Mouse (Mus musculus) ES-E14 (cell line): ENCODE measurements around the gene Zfp362. TPM values are rescaled to one million over a fixed set of nuclear protein-coding genes. Genes with fewer than 3 reads are reported as not detected.

ENCODE experiments used
- DNase-seq: peaks from one replicate; pipeline ENCODE4 v3.0.0-alpha.2; 2013; ENCODE audit warnings: low read depth, low spot score
- H3K27ac ChIP-seq: 2 replicates; pipeline ENCODE4 v1.5.1; 2012; ENCODE audit warnings: low read depth, mild to moderate bottlenecking, low read length, moderate library complexity, mixed read lengths; ENCODE audit not compliant: poor library complexity, insufficient read depth, severe bottlenecking
- H3K36me3 ChIP-seq: 2 replicates; pipeline ENCODE4 v1.6.1; 2012; ENCODE audit warnings: mild to moderate bottlenecking, low read length, moderate library complexity, mixed read lengths; ENCODE audit not compliant: control insufficient read depth, poor library complexity, insufficient read depth, severe bottlenecking
- H3K4me1 ChIP-seq, 2 experiments: fragments of 150-350 bp in 1 of 2; sonication (generic) in 1 of 2; 2 replicates each; pipeline ENCODE4 v1.6.1; 2012; ENCODE audit warnings: low read length in 2 of 2, mild to moderate bottlenecking in 1 of 2, mixed read lengths in 1 of 2; ENCODE audit not compliant: control insufficient read depth in 2 of 2, insufficient read depth in 2 of 2, poor library complexity in 1 of 2
- H3K4me3 ChIP-seq, 2 experiments: fragments of 150-350 bp in 1 of 2; sonication (generic) in 1 of 2; 2 replicates each; pipeline ENCODE4 v1.5.1; 2012; ENCODE audit warnings: low read length in 2 of 2, low read depth in 1 of 2, mild to moderate bottlenecking in 1 of 2, mixed read lengths in 1 of 2; ENCODE audit not compliant: insufficient read depth in 1 of 2, poor library complexity in 1 of 2, severe bottlenecking in 1 of 2
- H3K9ac ChIP-seq: 2 replicates; pipeline ENCODE4 v1.6.1; 2012; ENCODE audit warnings: low read depth, mild to moderate bottlenecking, low read length, mixed read lengths; ENCODE audit not compliant: poor library complexity, insufficient read depth, severe bottlenecking
- H3K9me3 ChIP-seq: fragments of 150-350 bp; sonication (generic); 2 replicates; pipeline ENCODE4 v1.6.1; 2012; ENCODE audit warnings: low read depth, mild to moderate bottlenecking, low read length; ENCODE audit not compliant: control insufficient read depth, insufficient read depth
- CHD2 ChIP-seq: IDR thresholded peaks from 2 replicates; pipeline ENCODE4 v1.6.1; 2014; ENCODE audit warnings: mild to moderate bottlenecking, low read depth, low read length, inconsistent platforms
- HCFC1 ChIP-seq: IDR thresholded peaks from 2 replicates; pipeline ENCODE4 v1.6.1; 2012; ENCODE audit warnings: low read length, inconsistent platforms, borderline replicate concordance; ENCODE audit not compliant: insufficient read depth
- MAFK ChIP-seq: IDR thresholded peaks from 2 replicates; pipeline ENCODE4 v1.6.1; 2014; ENCODE audit warnings: mild to moderate bottlenecking, low read depth, low read length, inconsistent platforms; ENCODE audit not compliant: insufficient read depth
- ZC3H11A ChIP-seq: IDR thresholded peaks from 2 replicates; pipeline ENCODE4 v1.6.1; 2012; ENCODE audit warnings: low read depth, mild to moderate bottlenecking, inconsistent platforms, low read length, borderline replicate concordance
- ZNF384 ChIP-seq: IDR thresholded peaks from 2 replicates; pipeline ENCODE4 v1.6.1; 2012; ENCODE audit warnings: low read depth, low read length, inconsistent platforms
- in situ Hi-C, 2 experiments: fragments of 600-800 bp; cut with MboI; formaldehyde crosslinking; loops; one replicate each; pipeline ENCODE4 v1.15.1; 2025; ENCODE audit warnings: low sequenced_read_pairs in 2 of 2, inconsistent platforms in 1 of 2; ENCODE audit not compliant: unreplicated experiment in 2 of 2
- total RNA-seq: library from RNA; depleted of rRNA; stranded (reverse); fragments of 300-350 nt; gene quantifications from 2 replicates; pipeline ENCODE4 v1.2.3, GENCODE M21; 2012

Gene Zfp362
- total RNA-seq, 1 experiment: 1.5 TPM

GRCm38 (mm10) chr4:128734721-128735671 lies 70.8 kb downstream of the Zfp362 start:
- Histone ChIP-seq H3K27ac (no peak overlapping the region), H3K9ac (no peak overlapping the region), H3K4me1 (peaks cover 5 to 22% of the 10 kb centered on the region in 2 experiments), H3K36me3 (no peaks in the 10 kb centered on the region), H3K9me3 (no peaks in the 10 kb centered on the region), H3K4me3 (no peak overlapping the region)
- no peak for DNase-seq
- in situ Hi-C loops: no loop called here
- TF ChIP-seq CHD2: no peak
- TF ChIP-seq HCFC1: no peak
- TF ChIP-seq ZNF384: no peak
- no peak for TF ChIP-seq ZC3H11A
- TF ChIP-seq MAFK: no peak

- in situ Hi-C loops: no loop called here
- no peaks in the 10 kb centered on the region for H3K36me3 ChIP-seq
- H3K9me3 ChIP-seq: no peaks in the 10 kb centered on the region
- no peak overlapping the region for H3K4me3 ChIP-seq
- H3K27ac ChIP-seq: no peak overlapping the region
- DNase-seq: no peak
- TF ChIP-seq ZNF384 (no peak), CHD2 (no peak), ZC3H11A (no peak), MAFK (no peak), HCFC1 (no peak)
- H3K4me1 ChIP-seq: peaks cover 5 to 26% of the 10 kb centered on the region in 2 experiments
- no peak overlapping the region for H3K9ac ChIP-seq
These were observed 71.6 kb downstream of the Zfp362 start for GRCm38 (mm10) chr4:128734217-128734616.

GRCm38 (mm10) chr4:128733496-128733895 lies 72.3 kb downstream of the Zfp362 start:
- Histone ChIP-seq H3K4me3 (no peak overlapping the region), H3K36me3 (no peaks in the 10 kb centered on the region), H3K4me1 (peaks cover 5 to 29% of the 10 kb centered on the region in 2 experiments), H3K9ac (no peak overlapping the region), H3K9me3 (no peaks in the 10 kb centered on the region), H3K27ac (no peak overlapping the region)
- no peak for TF ChIP-seq MAFK
- no peak for DNase-seq
- in situ Hi-C loops: no loop called here

- Histone ChIP-seq H3K9me3 (no peaks in the 10 kb centered on the region), H3K4me1 (peaks cover 2 to 26% of the 10 kb centered on the region in 2 experiments; a peak in 3 of 4 replicates), H3K27ac (no peak overlapping the region), H3K4me3 (no peak overlapping the region), H3K9ac (no peak overlapping the region), H3K36me3 (no peaks in the 10 kb centered on the region)
- DNase-seq: no peak
- no peak for TF ChIP-seq ZNF384
- no peak for TF ChIP-seq MAFK
- TF ChIP-seq ZC3H11A: no peak
- TF ChIP-seq HCFC1: no peak
- TF ChIP-seq CHD2: no peak
- in situ Hi-C loops: no loop called here
These were observed 73.1 kb downstream of the Zfp362 start for GRCm38 (mm10) chr4:128732794-128733193.

DNA sequence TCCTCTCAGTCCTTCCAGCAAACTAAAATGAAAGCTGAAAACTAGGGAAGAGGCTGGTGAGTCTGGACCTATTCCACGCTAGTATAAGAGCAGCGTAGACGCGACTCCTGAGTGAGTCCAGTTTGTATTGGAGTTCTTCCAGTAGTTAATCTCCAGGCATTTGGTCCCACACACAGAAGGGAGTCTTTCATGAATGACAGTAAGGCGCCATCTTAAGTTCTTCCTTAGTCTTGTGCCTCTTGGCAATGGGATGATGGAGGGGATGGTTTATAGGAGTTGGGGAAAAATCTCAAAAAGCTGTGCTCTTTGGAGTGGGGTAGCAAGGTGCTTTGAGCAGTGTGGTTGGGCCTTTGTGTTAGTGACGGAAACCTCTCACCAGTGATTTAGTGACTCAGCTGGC lies 75.6 kb downstream of the Zfp362 start:
- Histone ChIP-seq H3K27ac (no peak overlapping the region), H3K4me3 (no peak overlapping the region), H3K9me3 (no peaks in the 10 kb centered on the region), H3K9ac (no peak overlapping the region), H3K36me3 (no peaks in the 10 kb centered on the region), H3K4me1 (peaks cover 2 to 20% of the 10 kb centered on the region in 2 experiments; a peak in 3 of 4 replicates)
- TF ChIP-seq MAFK (no peak), CHD2 (no peak), ZC3H11A (no peak), ZNF384 (no peak), HCFC1 (no peak)
- in situ Hi-C loops: no loop called here
- no peak for DNase-seq
